Mouse (Mus musculus): ENCODE data around the gene Pphln1. TPM values are rescaled to one million over a fixed set of nuclear protein-coding genes. Genes with fewer than 3 reads are reported as not detected.

The Pphln1 gene
- polyA plus RNA-seq, 1 experiment from 2014 or later = 59.0 TPM

GRCm38 (mm10) chr15:93471651-93472050 is 73.5 kb downstream of the Pphln1 start:
- 69% methylated on average over 12 of the region's 12 CpGs for WGBS

DNA sequence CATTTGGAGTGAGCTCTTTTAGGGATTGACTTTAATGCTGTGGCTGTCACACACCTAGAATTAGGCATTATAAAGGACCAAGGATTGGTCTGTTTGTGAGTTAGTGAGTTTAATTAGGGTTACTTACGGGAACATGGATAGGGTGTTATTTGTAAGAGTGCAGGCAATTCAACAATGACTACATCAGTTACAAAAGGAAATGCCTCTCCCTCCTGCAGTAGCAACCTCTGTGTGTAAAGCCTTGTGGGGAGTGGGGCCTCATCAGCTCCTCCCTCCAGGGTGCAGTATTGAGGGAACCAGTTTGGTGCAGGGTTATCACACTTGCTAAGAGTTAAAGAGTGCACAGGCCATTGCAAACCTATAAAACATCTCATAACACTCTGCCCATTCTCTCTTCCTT is 73.9 kb downstream of the Pphln1 start:
- 58% methylated on average over 1 of the region's 1 CpGs for WGBS
- no peaks in the 10 kb centered on the region for H3K36me3 ChIP-seq (replicated peaks; ENCODE audit: control insufficient read depth, insufficient read depth, low read depth, low read length)
- H3K27ac ChIP-seq (replicated peaks; ENCODE audit: low read depth, low read length) = no peak overlapping the region

More at GRCm38 (mm10) chr15:93471651-93472050, 73.5 kb downstream of the Pphln1 start:
- Histone ChIP-seq H3K9me3 (replicated peaks; ENCODE audit: control insufficient read depth, low read length) (no peaks in the 10 kb centered on the region), H3K4me3 (ENCODE audit: low read depth, low read length) (no peak overlapping the region), H3K4me1 (ENCODE audit: control insufficient read depth, insufficient read depth, low read length) (no peaks in the 10 kb centered on the region), H3K4me2 (ENCODE audit: low read depth, low read length) (no peak overlapping the region), H3K36me3 (replicated peaks; ENCODE audit: control insufficient read depth, insufficient read depth, low read depth, low read length) (no peaks in the 10 kb centered on the region), H3K27me3 (ENCODE audit: control insufficient read depth, insufficient read depth, low read length) (no peaks in the 10 kb centered on the region), H3K9ac (replicated peaks; ENCODE audit: low read length) (no peak overlapping the region), H3K27ac (replicated peaks; ENCODE audit: low read depth, low read length) (no peak overlapping the region)
- ATAC-seq (replicated peaks; ENCODE audit: insufficient number of reproducible peaks, low FRiP score, low TSS enrichment, low read depth) = no peak
- DNase-seq (ENCODE audit: low spot score) = no peak

GRCm38 (mm10) chr15:93474277-93474676 is 76.1 kb downstream of the Pphln1 start:
- ATAC-seq (replicated peaks; ENCODE audit: insufficient number of reproducible peaks, low FRiP score, low TSS enrichment, low read depth) = no peak
- H3K9me3 ChIP-seq (replicated peaks; ENCODE audit: control insufficient read depth, low read length) = no peaks in the 10 kb centered on the region
- no peaks in the 10 kb centered on the region for H3K27me3 ChIP-seq (ENCODE audit: control insufficient read depth, insufficient read depth, low read length)
- WGBS = 87% methylated on average over 3 of the region's 3 CpGs
- H3K4me2 ChIP-seq (ENCODE audit: low read depth, low read length) = no peak overlapping the region
- no peak for DNase-seq (ENCODE audit: low spot score)
- H3K4me1 ChIP-seq (ENCODE audit: control insufficient read depth, insufficient read depth, low read length) = no peaks in the 10 kb centered on the region
- H3K9ac ChIP-seq (replicated peaks; ENCODE audit: low read length) = no peak overlapping the region
- H3K36me3 ChIP-seq (replicated peaks; ENCODE audit: control insufficient read depth, insufficient read depth, low read depth, low read length) = no peaks in the 10 kb centered on the region
- H3K27ac ChIP-seq (replicated peaks; ENCODE audit: low read depth, low read length) = no peak overlapping the region
- H3K4me3 ChIP-seq (ENCODE audit: low read depth, low read length) = no peak overlapping the region

More for the DNA sequence above, 73.9 kb downstream of the Pphln1 start:
- ATAC-seq (replicated peaks; ENCODE audit: insufficient number of reproducible peaks, low FRiP score, low TSS enrichment, low read depth) (no peak), DNase-seq (ENCODE audit: low spot score) (no peak)
- Histone ChIP-seq H3K4me1 (ENCODE audit: control insufficient read depth, insufficient read depth, low read length) (no peaks in the 10 kb centered on the region), H3K27me3 (ENCODE audit: control insufficient read depth, insufficient read depth, low read length) (no peaks in the 10 kb centered on the region), H3K9ac (replicated peaks; ENCODE audit: low read length) (no peak overlapping the region), H3K4me2 (ENCODE audit: low read depth, low read length) (no peak overlapping the region), H3K9me3 (replicated peaks; ENCODE audit: control insufficient read depth, low read length) (no peaks in the 10 kb centered on the region), H3K4me3 (ENCODE audit: low read depth, low read length) (no peak overlapping the region)

GRCm38 (mm10) chr15:93475688-93476087 is 77.5 kb downstream of the Pphln1 start:
- Histone ChIP-seq H3K9ac (replicated peaks; ENCODE audit: low read length) (no peak overlapping the region), H3K9me3 (replicated peaks; ENCODE audit: control insufficient read depth, low read length) (no peaks in the 10 kb centered on the region), H3K27me3 (ENCODE audit: control insufficient read depth, insufficient read depth, low read length) (no peaks in the 10 kb centered on the region), H3K36me3 (replicated peaks; ENCODE audit: control insufficient read depth, insufficient read depth, low read depth, low read length) (no peaks in the 10 kb centered on the region), H3K4me2 (ENCODE audit: low read depth, low read length) (no peak overlapping the region), H3K4me1 (ENCODE audit: control insufficient read depth, insufficient read depth, low read length) (no peaks in the 10 kb centered on the region), H3K4me3 (ENCODE audit: low read depth, low read length) (no peak overlapping the region), H3K27ac (replicated peaks; ENCODE audit: low read depth, low read length) (no peak overlapping the region)
- WGBS = 74% methylated on average over 8 of the region's 8 CpGs
- DNase-seq (ENCODE audit: low spot score) (no peak), ATAC-seq (replicated peaks; ENCODE audit: insufficient number of reproducible peaks, low FRiP score, low TSS enrichment, low read depth) (no peak)

DNA sequence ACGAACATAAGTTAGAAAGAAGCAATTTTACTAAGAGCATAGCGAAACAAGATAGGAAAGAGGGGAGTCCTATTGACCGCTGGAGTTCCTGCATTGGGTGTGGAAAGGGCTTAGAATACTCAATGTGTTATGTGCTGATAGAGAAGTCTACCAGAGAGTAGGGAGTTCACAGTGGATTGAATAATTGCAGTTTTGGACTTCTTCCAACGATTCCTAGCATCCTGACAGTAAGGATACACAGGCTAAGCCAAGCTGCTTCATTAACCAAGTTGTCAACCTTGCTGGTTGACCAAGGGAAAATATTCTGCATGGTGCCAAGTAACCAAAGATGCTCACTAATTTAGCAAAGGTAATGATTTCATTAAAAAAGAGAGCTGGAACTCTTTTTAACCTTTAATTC is 79.6 kb downstream of the Pphln1 start:
- no peaks in the 10 kb centered on the region for H3K4me1 ChIP-seq (ENCODE audit: control insufficient read depth, insufficient read depth, low read length)

GRCm38 (mm10) chr15:93478676-93479075 is 80.5 kb downstream of the Pphln1 start:
- Histone ChIP-seq H3K27me3 (ENCODE audit: control insufficient read depth, insufficient read depth, low read length) (no peaks in the 10 kb centered on the region), H3K27ac (replicated peaks; ENCODE audit: low read depth, low read length) (no peak overlapping the region), H3K9me3 (replicated peaks; ENCODE audit: control insufficient read depth, low read length) (no peaks in the 10 kb centered on the region), H3K4me2 (ENCODE audit: low read depth, low read length) (no peak overlapping the region), H3K9ac (replicated peaks; ENCODE audit: low read length) (no peak overlapping the region), H3K4me3 (ENCODE audit: low read depth, low read length) (no peak overlapping the region), H3K4me1 (ENCODE audit: control insufficient read depth, insufficient read depth, low read length) (no peaks in the 10 kb centered on the region), H3K36me3 (replicated peaks; ENCODE audit: control insufficient read depth, insufficient read depth, low read depth, low read length) (no peaks in the 10 kb centered on the region)
- DNase-seq (ENCODE audit: low spot score) (no peak), ATAC-seq (replicated peaks; ENCODE audit: insufficient number of reproducible peaks, low FRiP score, low TSS enrichment, low read depth) (no peak)
- WGBS = 72% methylated on average over 3 of the region's 3 CpGs

More for the DNA sequence above, 79.6 kb downstream of the Pphln1 start:
- Histone ChIP-seq H3K27ac (replicated peaks; ENCODE audit: low read depth, low read length) (no peak overlapping the region), H3K4me2 (ENCODE audit: low read depth, low read length) (no peak overlapping the region), H3K36me3 (replicated peaks; ENCODE audit: control insufficient read depth, insufficient read depth, low read depth, low read length) (no peaks in the 10 kb centered on the region), H3K4me3 (ENCODE audit: low read depth, low read length) (no peak overlapping the region), H3K9ac (replicated peaks; ENCODE audit: low read length) (no peak overlapping the region), H3K9me3 (replicated peaks; ENCODE audit: control insufficient read depth, low read length) (no peaks in the 10 kb centered on the region), H3K27me3 (ENCODE audit: control insufficient read depth, insufficient read depth, low read length) (no peaks in the 10 kb centered on the region)
- no peak for ATAC-seq (replicated peaks; ENCODE audit: insufficient number of reproducible peaks, low FRiP score, low TSS enrichment, low read depth)
- 93% methylated on average over 4 of the region's 4 CpGs for WGBS
- DNase-seq (ENCODE audit: low spot score) = no peak

GRCm38 (mm10) chr15:93479445-93479844 is 81.3 kb downstream of the Pphln1 start:
- ATAC-seq (replicated peaks; ENCODE audit: insufficient number of reproducible peaks, low FRiP score, low TSS enrichment, low read depth) (no peak), DNase-seq (ENCODE audit: low spot score) (no peak)
- no peak overlapping the region for H3K9ac ChIP-seq (replicated peaks; ENCODE audit: low read length)
- H3K4me1 ChIP-seq (ENCODE audit: control insufficient read depth, insufficient read depth, low read length) = no peaks in the 10 kb centered on the region
- no peaks in the 10 kb centered on the region for H3K27me3 ChIP-seq (ENCODE audit: control insufficient read depth, insufficient read depth, low read length)
- H3K4me3 ChIP-seq (ENCODE audit: low read depth, low read length) = no peak overlapping the region
- H3K36me3 ChIP-seq (replicated peaks; ENCODE audit: control insufficient read depth, insufficient read depth, low read depth, low read length) = no peaks in the 10 kb centered on the region
- H3K27ac ChIP-seq (replicated peaks; ENCODE audit: low read depth, low read length) = no peak overlapping the region
- no peaks in the 10 kb centered on the region for H3K9me3 ChIP-seq (replicated peaks; ENCODE audit: control insufficient read depth, low read length)
- H3K4me2 ChIP-seq (ENCODE audit: low read depth, low read length) = no peak overlapping the region
- WGBS = 69% methylated on average over 4 of the region's 4 CpGs

DNA sequence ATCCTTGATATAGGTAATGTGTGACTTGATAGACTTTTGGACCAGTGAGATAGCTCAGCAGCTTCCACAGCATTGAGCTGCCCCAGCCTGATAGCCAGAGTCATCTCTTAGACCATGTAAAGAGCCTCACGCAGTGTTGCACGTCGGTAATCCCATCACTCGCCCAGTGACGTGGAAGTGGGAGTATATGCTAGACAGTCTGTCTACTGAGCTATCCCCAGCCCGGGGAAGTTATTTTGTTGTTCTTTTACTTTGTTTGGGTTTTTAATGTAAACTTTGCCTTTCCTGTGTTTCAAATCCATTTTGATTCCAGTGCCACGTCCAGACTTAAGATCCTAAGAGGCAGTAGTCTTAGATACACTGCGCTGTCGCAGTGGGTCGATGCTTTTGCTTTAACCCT is 83.0 kb downstream of the Pphln1 start:
- H3K4me1 ChIP-seq (ENCODE audit: control insufficient read depth, insufficient read depth, low read length) = no peaks in the 10 kb centered on the region
- no peaks in the 10 kb centered on the region for H3K27me3 ChIP-seq (ENCODE audit: control insufficient read depth, insufficient read depth, low read length)
- no peak overlapping the region for H3K4me3 ChIP-seq (ENCODE audit: low read depth, low read length)
- H3K9ac ChIP-seq (replicated peaks; ENCODE audit: low read length) = no peak overlapping the region
- no peaks in the 10 kb centered on the region for H3K36me3 ChIP-seq (replicated peaks; ENCODE audit: control insufficient read depth, insufficient read depth, low read depth, low read length)
- no peak for ATAC-seq (replicated peaks; ENCODE audit: insufficient number of reproducible peaks, low FRiP score, low TSS enrichment, low read depth)
- H3K27ac ChIP-seq (replicated peaks; ENCODE audit: low read depth, low read length) = no peak overlapping the region
- DNase-seq (ENCODE audit: low spot score) = no peak
- no peak overlapping the region for H3K4me2 ChIP-seq (ENCODE audit: low read depth, low read length)
- no peaks in the 10 kb centered on the region for H3K9me3 ChIP-seq (replicated peaks; ENCODE audit: control insufficient read depth, low read length)
- 88% methylated on average over 10 of the region's 10 CpGs for WGBS

Data from embryonic facial prominence, embryonic 11.5 days (tissue).